Comparison of ENCODE assay signal across 11 mouse cellular contexts in the genomic region with DNA sequence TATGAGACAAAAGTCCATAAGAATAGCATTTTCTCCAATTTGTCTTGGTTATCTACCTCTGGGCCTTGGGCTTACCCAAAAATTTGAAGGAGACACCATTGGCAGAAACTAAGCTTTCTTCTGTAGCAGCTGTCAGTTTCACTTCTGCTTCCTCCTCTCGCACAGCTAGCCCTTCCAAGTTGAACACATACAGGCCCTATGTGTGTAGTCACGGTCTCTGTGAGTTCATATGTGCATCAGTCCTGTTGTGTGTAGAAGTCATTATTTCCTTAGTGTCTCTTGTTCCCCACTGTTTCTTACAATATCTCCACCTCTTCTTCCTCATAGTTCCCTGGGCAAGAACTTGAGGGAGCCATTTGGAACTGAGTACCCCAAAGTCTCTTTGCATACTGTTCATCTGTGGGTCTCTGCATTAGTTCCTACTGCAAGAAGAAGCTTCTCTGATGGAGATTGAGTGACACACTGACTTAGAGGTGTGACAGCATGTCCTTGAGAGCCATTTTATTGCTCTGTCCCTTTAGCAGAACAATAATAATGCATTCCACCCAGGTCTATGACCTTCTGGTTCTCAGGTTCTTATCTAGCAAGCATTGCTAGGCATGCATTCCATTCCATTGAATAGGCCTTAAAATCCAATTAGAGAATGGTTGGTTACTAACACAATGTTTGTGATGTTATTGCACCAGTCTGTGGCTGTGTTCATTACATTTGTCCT.
"Had no signal": no experiment of that assay in that cellular context is flagged by ENCODE, and none has a peak within 500 bp of the region (broad histone marks: within the 10 kb centered on the region; RNA-seq: fewer than 3 reads in every experiment).

No protein-coding gene starts in this region.

- H3K4me1 ChIP-seq: limb, embryonic 10.5 days; liver, embryonic 15.5 days; neural tube, embryonic 15.5 days had no signal

- H3K27ac ChIP-seq: left cerebral cortex, adult 2 months; limb, embryonic 10.5 days; liver, embryonic 15.5 days; macrophage; neural tube, embryonic 15.5 days had no signal

- H3K27me3 ChIP-seq: liver, embryonic 15.5 days; neural tube, embryonic 15.5 days had no signal

- H3K9me3 ChIP-seq: limb, embryonic 10.5 days; liver, embryonic 15.5 days; neural tube, embryonic 15.5 days had no signal

- DNase-seq: kidney, adult 8-10 months; kidney, postnatal 25 days; lung, adult 2 months; thymus, postnatal 36 days had no signal

- ATAC-seq: lung, postnatal 0 days had no signal

- H3K4me3 ChIP-seq: left cerebral cortex, adult 2 months; limb, embryonic 10.5 days; liver, embryonic 15.5 days; myocyte; neural tube, embryonic 15.5 days had no signal

- H3K36me3 ChIP-seq: limb, embryonic 10.5 days; liver, embryonic 15.5 days; neural tube, embryonic 15.5 days had no signal
